Mouse (Mus musculus): Measurements from ENCODE around the gene Ino80e. TPM values are rescaled to one million over a fixed set of nuclear protein-coding genes. Genes with fewer than 3 reads are reported as not detected.
"Not testable (repeated sequence)": the region's sequence is repeated elsewhere in the genome, so short reads cannot be mapped to it uniquely, and the experiment has no call there.

Ino80e gene
- polyA plus RNA-seq (2015; fragmentation: Nextera tagmentation; extraction: Ambion mirVana), result 55.2 and 65.3 TPM in 2 replicates

- WGBS (ENCODE audit: insufficient replicate concordance), result under 1% methylated on average over 41 of the region's 41 CpGs
- peak; percentile 87 for DNase-seq
- H3K27me3 ChIP-seq, result no peaks in the 10 kb centered on the region
- H3K9me3 ChIP-seq (replicated peaks), result no peaks in the 10 kb centered on the region
- peak within 1 kb of the TSS; percentile 94 for H3K4me2 ChIP-seq
- peak within 1 kb of the TSS; percentile 77 for H3K4me3 ChIP-seq (replicated peaks)
- peak; percentile 63 for ATAC-seq (ENCODE audit: low read depth)
- peaks cover 45% of the 10 kb centered on the region for H3K4me1 ChIP-seq (replicated peaks)
- peak within 1 kb of the TSS; percentile 79 for H3K27ac ChIP-seq
- H3K36me3 ChIP-seq, result peaks cover 68% of the 10 kb centered on the region
- peak within 1 kb of the TSS; percentile 88 for H3K9ac ChIP-seq
Observed at GRCm38 (mm10) chr7:126862147-126862784, at the start of gene Ino80e. Gene Ino80e (minus strand): TSS chr7:126862377.

GRCm38 (mm10) chr7:126905590-126905989 is 43.4 kb upstream of the Ino80e start:
- ATAC-seq (ENCODE audit: low read depth) (no peak), DNase-seq (no peak)
- Histone ChIP-seq H3K27me3 (no peaks in the 10 kb centered on the region), H3K36me3 (no peaks in the 10 kb centered on the region), H3K4me1 (replicated peaks) (peaks cover 6% of the 10 kb centered on the region), H3K9ac (no peak overlapping the region), H3K4me3 (replicated peaks) (no peak overlapping the region), H3K9me3 (replicated peaks) (no peaks in the 10 kb centered on the region), H3K27ac (no peak overlapping the region), H3K4me2 (no peak overlapping the region)
- WGBS (ENCODE audit: insufficient replicate concordance), result 44% methylated on average over 3 of the region's 3 CpGs

GRCm38 (mm10) chr7:126899781-126900180 is 37.6 kb upstream of the Ino80e start:
- H3K4me1 ChIP-seq (replicated peaks), result peaks cover 22% of the 10 kb centered on the region
- WGBS (ENCODE audit: insufficient replicate concordance), result 88% methylated on average over 7 of the region's 9 CpGs
- H3K27ac ChIP-seq; H3K4me3 ChIP-seq (replicated peaks); H3K36me3 ChIP-seq; ATAC-seq (ENCODE audit: low read depth); DNase-seq; H3K27me3 ChIP-seq; H3K4me2 ChIP-seq; H3K9ac ChIP-seq; H3K9me3 ChIP-seq (replicated peaks): not testable (repeated sequence)

GRCm38 (mm10) chr7:126898102-126898990 is 36.2 kb upstream of the Ino80e start:
- DNase-seq (peak; percentile 91), ATAC-seq (ENCODE audit: low read depth) (peak; percentile 93)
- no peaks in the 10 kb centered on the region for H3K36me3 ChIP-seq
- H3K27me3 ChIP-seq, result no peaks in the 10 kb centered on the region
- 10% methylated on average over 37 of the region's 37 CpGs for WGBS (ENCODE audit: insufficient replicate concordance)
- H3K4me3 ChIP-seq (replicated peaks), result peak overlapping the region; percentile 73
- H3K27ac ChIP-seq, result peak overlapping the region; percentile 67
- H3K9ac ChIP-seq, result peak overlapping the region; percentile 83
- H3K9me3 ChIP-seq (replicated peaks), result no peaks in the 10 kb centered on the region
- H3K4me1 ChIP-seq (replicated peaks), result peaks cover 22% of the 10 kb centered on the region
- peak overlapping the region; percentile 72 for H3K4me2 ChIP-seq

- peak overlapping the region; percentile 72 for H3K4me2 ChIP-seq
- H3K36me3 ChIP-seq, result no peaks in the 10 kb centered on the region
- no peak for DNase-seq
- no peaks in the 10 kb centered on the region for H3K9me3 ChIP-seq (replicated peaks)
- ATAC-seq (ENCODE audit: low read depth), result peak; percentile 71
- peak overlapping the region; percentile 83 for H3K9ac ChIP-seq
- H3K4me3 ChIP-seq (replicated peaks), result peak overlapping the region; percentile 73
- H3K27me3 ChIP-seq, result no peaks in the 10 kb centered on the region
- WGBS (ENCODE audit: insufficient replicate concordance), result 5% methylated on average over 16 of the region's 16 CpGs
- H3K4me1 ChIP-seq (replicated peaks), result peaks cover 22% of the 10 kb centered on the region
- peak overlapping the region; percentile 59 for H3K27ac ChIP-seq
Observed at GRCm38 (mm10) chr7:126897390-126898101, 35.4 kb upstream of the Ino80e start.

GRCm38 (mm10) chr7:126896912-126897311 is 34.7 kb upstream of the Ino80e start:
- H3K36me3 ChIP-seq, result no peaks in the 10 kb centered on the region; the same call in 1 of the 2 replicates
- no peak for ATAC-seq (ENCODE audit: low read depth)
- peaks cover 22% of the 10 kb centered on the region for H3K4me1 ChIP-seq (replicated peaks)
- no peaks in the 10 kb centered on the region for H3K9me3 ChIP-seq (replicated peaks)
- H3K27ac ChIP-seq, result peak overlapping the region; percentile 59
- WGBS (ENCODE audit: insufficient replicate concordance), result 73% methylated on average over 5 of the region's 5 CpGs
- H3K4me2 ChIP-seq, result peak overlapping the region; percentile 72
- H3K27me3 ChIP-seq, result no peaks in the 10 kb centered on the region
- H3K9ac ChIP-seq, result peak overlapping the region; percentile 83
- no peak for DNase-seq
- H3K4me3 ChIP-seq (replicated peaks), result peak overlapping the region; percentile 73

- Histone ChIP-seq H3K27ac (no peak overlapping the region), H3K9ac (no peak overlapping the region), H3K4me1 (replicated peaks) (peaks cover 12% of the 10 kb centered on the region), H3K4me2 (no peak overlapping the region), H3K36me3 (peaks cover 14% of the 10 kb centered on the region; the same call in 1 of the 2 replicates), H3K9me3 (replicated peaks) (no peaks in the 10 kb centered on the region), H3K4me3 (replicated peaks) (no peak overlapping the region), H3K27me3 (no peaks in the 10 kb centered on the region)
- no peak for ATAC-seq (ENCODE audit: low read depth)
- no peak for DNase-seq
- 51% methylated on average over 7 of the region's 7 CpGs for WGBS (ENCODE audit: insufficient replicate concordance)
Observed at GRCm38 (mm10) chr7:126888852-126889251, 26.7 kb upstream of the Ino80e start.

- Histone ChIP-seq H3K4me3 (replicated peaks) (no peak overlapping the region), H3K27me3 (no peaks in the 10 kb centered on the region), H3K27ac (no peak overlapping the region), H3K4me1 (replicated peaks) (peaks cover 28% of the 10 kb centered on the region), H3K4me2 (no peak overlapping the region), H3K9ac (no peak overlapping the region), H3K9me3 (replicated peaks) (no peaks in the 10 kb centered on the region), H3K36me3 (peaks cover 14% of the 10 kb centered on the region; the same call in 1 of the 2 replicates)
- 77% methylated on average over 5 of the region's 5 CpGs for WGBS (ENCODE audit: insufficient replicate concordance)
- DNase-seq, result no peak
- no peak for ATAC-seq (ENCODE audit: low read depth)
Observed at GRCm38 (mm10) chr7:126887281-126887680, 25.1 kb upstream of the Ino80e start.

- under 1% methylated on average over 56 of the region's 56 CpGs for WGBS (ENCODE audit: insufficient replicate concordance)
- Histone ChIP-seq H3K4me2 (peak within 1 kb of the TSS; percentile 100), H3K9me3 (replicated peaks) (no peaks in the 10 kb centered on the region), H3K4me1 (replicated peaks) (peaks cover 45% of the 10 kb centered on the region), H3K27me3 (no peaks in the 10 kb centered on the region), H3K4me3 (replicated peaks) (peak within 1 kb of the TSS; percentile 89), H3K27ac (peak within 1 kb of the TSS; percentile 94), H3K9ac (peak within 1 kb of the TSS; percentile 94), H3K36me3 (peaks cover 27% of the 10 kb centered on the region)
- peak; percentile 98 for DNase-seq
- peak; percentile 95 for ATAC-seq (ENCODE audit: low read depth)
Observed at GRCm38 (mm10) chr7:126884286-126885164, 22.3 kb upstream of the Ino80e start, which contains the start of gene Taok2. Gene Taok2 (minus strand): TSS chr7:126884703.

GRCm38 (mm10) chr7:126883731-126884181 is 21.6 kb upstream of the Ino80e start:
- WGBS (ENCODE audit: insufficient replicate concordance), result 2% methylated on average over 15 of the region's 15 CpGs
- H3K27ac ChIP-seq, result peak overlapping the region; percentile 94
- H3K4me3 ChIP-seq (replicated peaks), result peak overlapping the region; percentile 89
- H3K9me3 ChIP-seq (replicated peaks), result no peaks in the 10 kb centered on the region
- DNase-seq, result no peak
- H3K4me2 ChIP-seq, result peak overlapping the region; percentile 100
- peaks cover 45% of the 10 kb centered on the region for H3K4me1 ChIP-seq (replicated peaks)
- H3K27me3 ChIP-seq, result no peaks in the 10 kb centered on the region
- peak overlapping the region; percentile 94 for H3K9ac ChIP-seq
- peaks cover 33% of the 10 kb centered on the region for H3K36me3 ChIP-seq
- no peak for ATAC-seq (ENCODE audit: low read depth)
